Mouse (Mus musculus) cerebellum, postnatal 10 days (tissue): ENCODE results near the gene Ubxn2a.
"Not testable (repeated sequence)": the region's sequence is repeated elsewhere in the genome, so short reads cannot be mapped to it uniquely, and the experiment has no call there.

ENCODE experiments used
- DNase-seq, 2 experiments: peaks; one replicate each; pipeline ENCODE4 v3.0.0; 2021; ENCODE audit warnings: mixed read lengths in 2 of 2

Gene Ubxn2a

DNA sequence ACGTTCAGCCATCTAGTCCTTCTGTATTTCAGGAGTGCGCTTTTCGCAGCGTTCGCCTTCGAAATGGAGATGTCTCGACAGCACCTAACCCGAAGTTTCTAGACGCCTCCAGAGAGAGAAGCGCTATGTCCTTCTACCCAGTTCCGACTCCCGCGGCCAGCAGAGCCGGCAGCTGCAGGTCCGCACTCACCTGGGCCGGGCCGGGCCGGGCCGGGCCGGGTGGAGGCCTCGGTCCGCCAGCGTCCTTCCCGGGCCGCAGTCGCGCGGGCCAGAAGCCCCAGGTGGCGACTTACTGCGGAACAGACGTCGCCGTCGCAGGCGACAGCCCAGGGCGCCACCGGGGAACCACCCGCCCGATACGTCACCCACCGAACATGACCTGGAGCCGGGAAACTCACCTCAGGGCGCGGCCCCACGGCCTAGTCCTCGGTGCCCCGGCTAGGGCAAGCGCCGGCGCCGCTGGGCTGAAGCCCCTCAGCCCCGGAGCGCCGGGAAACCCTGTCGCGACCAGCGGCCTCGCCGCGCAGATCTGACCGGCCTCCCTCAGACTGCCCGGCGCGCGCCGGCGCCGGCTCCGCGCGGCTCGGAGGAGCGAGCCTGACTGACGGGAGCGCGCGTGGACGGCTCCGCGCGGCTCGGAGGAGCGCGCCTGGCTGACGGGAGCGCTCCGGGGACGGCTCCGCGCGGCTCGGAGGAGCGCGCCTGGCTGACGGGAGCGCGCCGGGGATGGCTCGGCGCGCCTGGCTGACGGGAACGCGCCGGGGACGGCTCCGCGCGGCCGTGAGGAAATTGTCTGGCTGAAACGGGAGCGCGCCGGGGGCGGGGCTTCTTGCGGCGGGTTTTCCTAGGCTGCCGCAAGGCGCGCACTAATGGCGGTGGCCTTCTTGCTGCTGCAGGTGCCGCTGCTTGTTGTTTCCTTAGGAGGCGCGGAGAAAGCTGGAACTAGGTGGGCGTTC lies at the start of gene Ubxn2a:
Ubxn2a (minus strand) TSS at position 755 of the 956 bp plus-strand sequence.
- peak; percentile 99 for DNase-seq

- peak in 1 of 2 experiments; percentile 17 for DNase-seq
Measured at GRCm38 (mm10) chr12:4953156-4953555, 45.7 kb upstream of the Ubxn2a start.

- DNase-seq, result no peak
Measured at GRCm38 (mm10) chr12:4952272-4952671, 44.8 kb upstream of the Ubxn2a start.

DNA sequence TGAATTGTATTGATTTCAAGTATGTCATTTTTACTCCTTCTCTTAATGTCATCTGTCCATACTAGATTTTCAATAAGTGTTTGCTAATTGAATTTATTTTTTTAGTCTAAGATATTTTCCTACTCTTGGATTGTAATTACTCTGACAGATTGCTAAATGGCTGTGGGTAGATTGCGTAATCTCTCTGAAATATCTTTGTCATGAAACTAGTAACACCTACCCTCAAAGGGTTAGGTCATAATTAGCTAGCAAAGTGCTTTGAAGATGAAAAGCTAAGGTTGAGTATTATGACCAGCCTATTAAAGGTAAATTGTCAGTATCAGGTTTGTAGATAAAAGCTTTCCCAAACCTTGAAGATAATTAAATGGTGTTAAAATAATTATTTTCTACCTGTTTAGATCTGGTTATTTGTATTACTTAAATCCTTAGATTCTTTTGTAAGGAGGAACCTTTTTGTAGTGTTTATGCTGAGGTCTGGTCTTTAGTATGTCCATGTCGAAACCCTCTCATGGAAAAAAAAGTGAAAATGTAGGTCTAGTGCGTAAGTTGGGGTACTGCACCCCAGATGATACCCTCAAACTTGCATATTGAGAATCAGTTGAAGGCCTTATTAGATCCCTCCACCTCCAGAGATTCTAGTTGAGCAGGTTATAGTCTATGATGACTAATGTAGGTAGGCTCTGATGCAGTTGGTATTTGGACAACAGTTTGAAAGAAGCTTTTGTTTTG lies 23.5 kb upstream of the Ubxn2a start:
- no peak for DNase-seq

GRCm38 (mm10) chr12:4928197-4928596 lies 20.7 kb upstream of the Ubxn2a start:
- DNase-seq, result no peak

DNA sequence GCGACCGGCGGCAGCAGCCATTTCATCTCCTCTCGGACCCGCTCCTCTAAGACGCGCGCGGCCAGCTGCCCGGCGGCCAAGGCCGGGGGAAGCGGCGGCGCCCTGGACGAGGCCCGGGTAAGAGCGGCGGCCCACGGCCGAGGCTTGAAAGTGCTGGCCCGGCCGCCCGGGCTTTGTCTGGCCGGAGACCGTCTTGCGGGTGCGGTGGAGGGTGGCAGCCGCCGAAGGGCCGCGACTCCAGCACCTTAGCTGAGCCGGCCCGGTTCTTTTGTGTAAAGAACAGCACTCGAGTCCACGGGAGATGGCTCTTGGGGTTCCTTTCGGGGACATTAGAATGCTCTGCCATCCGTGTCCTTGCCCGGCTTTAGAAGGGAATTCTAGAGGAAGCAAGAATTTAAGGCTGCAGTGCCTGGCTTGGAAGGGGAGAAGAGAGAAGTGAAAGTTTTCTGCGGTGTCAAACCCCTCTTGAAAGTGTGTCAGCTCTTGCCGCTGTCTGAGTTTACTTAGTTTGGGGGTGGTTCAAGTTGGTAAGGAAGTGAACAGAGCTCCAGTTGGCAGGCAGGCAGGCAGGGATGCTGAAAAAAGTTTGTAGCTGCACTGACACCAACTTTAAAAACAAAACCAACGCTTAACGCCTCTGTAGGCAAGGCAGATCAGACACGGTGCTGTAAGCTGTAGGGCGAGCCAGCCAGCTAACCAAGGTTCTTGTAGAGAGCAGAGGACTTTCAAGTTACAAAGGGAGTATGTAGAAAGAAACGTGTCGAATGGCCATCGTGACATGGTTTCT lies 10.5 kb upstream of the Ubxn2a start:
- peak; percentile 79 for DNase-seq

DNA sequence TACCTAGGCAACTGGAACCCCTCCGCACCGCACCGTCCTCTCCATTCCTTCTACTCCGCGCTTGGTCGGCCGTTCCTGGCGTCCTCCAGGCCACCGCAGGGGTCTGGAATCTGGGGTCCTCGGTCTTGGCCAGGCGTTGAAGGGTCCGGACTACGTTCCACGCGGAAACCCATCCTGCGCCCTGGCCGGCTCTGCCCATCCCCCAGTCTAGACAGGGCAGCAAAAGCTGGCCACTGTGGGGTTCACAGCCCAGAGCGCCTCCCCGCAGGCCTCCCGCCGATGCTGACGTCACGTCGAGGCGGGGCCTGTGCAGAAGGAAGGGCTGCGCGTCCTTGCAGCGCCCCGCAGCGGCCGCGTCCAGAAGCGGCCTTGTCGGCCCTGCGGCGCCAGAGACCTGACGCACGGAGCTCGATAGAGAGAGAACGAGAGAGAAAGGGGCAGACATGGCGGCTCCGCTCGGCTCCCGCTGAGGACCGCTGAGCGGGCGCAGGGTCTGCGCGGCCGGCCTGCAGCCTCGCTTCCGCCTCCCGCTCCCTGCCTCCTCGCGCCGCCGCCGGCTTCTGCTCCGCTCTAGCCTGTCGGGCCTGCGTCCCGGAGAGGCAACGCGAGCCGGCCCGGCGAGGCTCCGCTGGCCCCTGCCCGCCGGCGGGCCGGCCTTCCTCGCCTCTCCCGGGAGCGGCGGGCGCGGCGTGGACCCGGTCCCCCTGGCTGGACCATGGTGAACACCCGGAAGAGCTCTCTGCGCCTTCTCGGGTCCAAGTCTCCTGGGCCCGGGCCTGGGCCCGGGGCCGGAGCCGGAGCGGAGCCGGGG lies 9.7 kb upstream of the Ubxn2a start, which contains the start of gene Atad2b:
Atad2b (plus strand) TSS at position 360 of the 811 bp plus-strand sequence.
- peak; percentile 99 for DNase-seq

GRCm38 (mm10) chr12:4914944-4915343 lies 7.4 kb upstream of the Ubxn2a start:
- DNase-seq, result no peak

DNA sequence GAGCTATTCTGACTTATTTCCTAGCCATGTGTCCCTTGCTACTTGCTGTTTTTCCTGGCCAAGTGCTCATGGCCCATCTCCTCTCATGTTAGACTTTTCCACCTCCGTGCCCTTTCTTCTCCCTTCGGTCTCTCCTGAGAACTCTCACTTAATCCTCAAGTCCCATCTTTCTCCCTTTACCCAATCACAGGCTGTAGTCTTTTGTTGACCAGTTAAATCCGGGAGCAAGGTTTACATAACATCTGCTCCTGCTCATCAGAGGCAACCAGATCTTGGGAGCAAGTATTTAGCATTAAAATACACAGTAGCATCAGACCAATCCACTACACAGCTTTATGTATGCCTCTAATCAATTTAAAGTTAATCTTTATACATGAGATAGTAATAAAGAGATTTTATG lies 6.9 kb upstream of the Ubxn2a start:
- no peak for DNase-seq

DNA sequence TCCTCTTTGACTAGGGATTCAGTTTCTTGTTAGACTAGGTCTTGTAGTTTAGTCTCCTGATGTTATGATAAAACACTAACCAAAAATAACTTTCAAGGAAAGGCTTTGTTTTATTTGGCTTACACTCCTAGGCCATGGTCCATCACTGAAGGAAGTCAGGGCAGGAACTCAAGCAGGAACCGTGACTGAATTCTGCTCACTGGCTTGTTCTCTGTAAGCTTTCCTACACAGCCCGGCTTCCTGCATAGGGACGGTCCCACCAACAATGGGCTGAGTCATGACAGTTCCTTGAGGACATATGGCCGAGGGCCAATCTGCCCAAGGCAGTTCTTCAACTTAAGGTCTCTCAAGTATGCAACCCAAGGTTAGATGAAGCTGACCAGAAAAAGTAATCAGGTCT lies 4.2 kb upstream of the Ubxn2a start:
- DNase-seq, result no peak

GRCm38 (mm10) chr12:4910496-4910895 lies 3.0 kb upstream of the Ubxn2a start:
- not testable (repeated sequence) for DNase-seq

DNA sequence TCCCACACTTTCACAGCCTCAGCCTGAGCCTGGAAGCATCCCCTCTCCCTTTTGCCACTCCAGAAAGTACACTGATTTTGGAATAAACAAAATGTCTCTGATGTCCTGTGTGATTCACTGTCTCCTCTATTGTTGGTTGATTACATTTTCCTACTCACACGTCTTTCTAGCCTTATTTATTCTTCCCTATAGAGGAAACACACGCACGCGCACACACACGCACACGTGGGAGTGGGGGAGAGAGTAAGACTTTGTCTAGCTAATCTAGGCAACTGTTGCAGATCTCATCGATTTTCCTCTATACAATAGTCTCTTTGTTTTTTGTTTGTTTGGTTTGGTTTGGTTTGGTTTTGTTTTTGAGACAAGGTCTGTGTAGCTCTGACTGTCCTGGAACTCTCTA lies 886 bp upstream of the Ubxn2a start:
- no peak for DNase-seq

DNA sequence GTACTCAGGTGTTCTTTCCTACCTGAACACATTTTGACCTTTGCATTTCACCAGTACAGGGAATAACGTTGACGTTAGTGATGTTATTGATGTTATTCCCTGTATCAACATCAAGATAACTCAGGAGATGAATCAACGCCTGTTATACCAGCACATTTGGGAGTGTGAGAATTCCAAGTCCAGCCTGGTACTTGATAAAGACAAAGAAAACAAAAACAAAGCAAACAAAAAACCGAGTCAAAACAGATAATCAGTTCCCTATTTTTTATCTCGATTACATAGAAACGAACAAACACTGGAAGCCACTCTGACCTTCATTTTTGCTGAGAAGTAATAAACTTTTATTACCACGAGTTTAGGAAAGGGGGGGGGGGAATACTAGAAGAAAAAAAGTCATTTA lies 1.0 kb downstream of the Ubxn2a start:
- no peak for DNase-seq

DNA sequence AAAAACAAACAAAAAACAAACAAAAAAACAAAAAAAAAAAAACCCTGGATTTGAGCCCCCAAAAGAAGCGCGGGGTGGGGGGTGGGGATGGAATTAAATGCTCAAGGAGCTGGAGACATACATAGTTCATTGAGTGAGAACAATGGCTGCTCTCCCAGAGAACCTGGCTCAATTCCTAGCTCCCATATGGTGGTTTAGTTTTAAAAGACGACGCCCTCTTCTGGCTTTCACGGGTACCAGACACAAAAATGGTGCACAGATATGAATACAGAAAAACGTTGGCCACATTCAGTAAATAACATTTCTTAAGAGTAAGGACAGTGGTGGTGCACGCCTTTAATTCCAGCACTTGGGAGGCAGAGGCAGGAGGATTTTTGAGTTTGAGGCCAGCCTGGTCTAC lies 1.6 kb downstream of the Ubxn2a start:
- peak; percentile 59 to 60 for DNase-seq

DNA sequence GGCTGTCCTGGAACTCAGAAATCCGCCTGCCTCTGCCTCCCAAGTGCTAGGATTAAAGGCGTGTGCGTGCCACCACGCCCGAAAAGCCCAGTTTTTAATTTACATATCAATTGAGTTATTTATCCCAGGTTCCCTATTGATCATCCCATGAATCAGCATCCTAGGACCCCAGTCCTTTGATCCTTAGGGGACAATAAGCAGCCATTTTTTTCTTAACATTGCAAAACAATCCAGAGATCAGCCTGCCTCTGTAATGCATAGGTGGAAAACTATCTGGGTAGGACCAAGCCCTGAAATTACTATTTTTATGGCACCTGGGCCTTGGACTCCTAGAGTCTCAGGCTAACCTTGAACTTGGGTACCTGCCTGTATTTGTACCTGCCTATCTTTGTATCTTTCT lies 9.5 kb downstream of the Ubxn2a start:
- DNase-seq, result no peak

DNA sequence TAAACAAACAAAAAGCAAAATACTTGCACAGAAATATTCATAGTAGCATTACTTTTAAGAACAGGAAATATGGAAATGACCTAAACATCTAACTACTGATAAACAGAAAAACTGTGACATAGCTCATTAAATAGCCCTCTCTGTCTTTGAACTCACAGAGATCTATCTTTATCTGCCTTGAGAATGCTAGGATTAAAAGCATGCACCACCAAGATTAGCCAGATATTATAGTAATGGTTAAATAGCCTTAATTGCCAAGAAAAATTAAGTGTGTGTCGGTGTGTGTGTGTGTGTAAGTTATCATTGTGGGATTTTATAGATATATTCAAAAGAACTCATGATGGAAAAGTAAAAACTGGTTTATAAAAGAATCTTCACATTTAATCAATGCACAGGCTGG lies 17.6 kb downstream of the Ubxn2a start:
- no peak for DNase-seq

DNA sequence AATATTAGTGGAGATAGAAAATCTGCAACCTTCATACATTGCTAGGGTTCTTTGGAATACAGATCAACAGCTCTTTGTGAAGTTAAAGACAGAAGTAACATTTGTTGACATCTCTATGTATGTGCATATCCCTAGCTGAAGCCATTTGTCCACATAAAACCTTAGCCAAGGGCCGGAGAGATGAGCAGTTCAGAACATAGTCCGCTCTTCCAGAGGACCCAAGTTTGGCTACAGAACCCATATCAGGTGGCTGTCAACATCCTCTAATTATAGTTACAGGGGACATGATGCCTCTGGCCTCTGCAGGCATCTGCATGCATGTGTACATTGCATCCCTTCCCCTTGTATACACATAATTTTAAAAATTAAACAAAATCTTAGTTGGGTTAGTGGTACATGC lies 18.3 kb downstream of the Ubxn2a start:
- DNase-seq, result no peak

DNA sequence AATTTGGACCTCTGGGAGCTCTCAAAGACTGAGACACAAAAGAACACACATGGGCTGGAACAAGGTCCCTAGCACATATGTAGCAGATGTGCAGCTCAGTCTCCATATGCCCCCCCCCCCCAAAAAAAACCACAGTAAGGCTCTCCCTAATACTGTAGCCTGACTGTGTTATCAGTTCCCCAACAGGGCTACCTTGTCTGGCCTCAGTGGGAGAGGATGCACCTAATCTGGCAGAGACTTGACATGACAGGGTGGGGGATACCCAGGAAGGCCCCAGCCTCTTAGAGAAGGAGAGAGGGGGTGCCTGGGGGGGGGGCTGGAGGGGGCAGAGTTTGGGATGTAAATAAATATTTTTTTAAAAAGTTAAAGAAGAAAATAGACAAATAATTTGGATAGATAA lies 18.8 kb downstream of the Ubxn2a start:
- DNase-seq, result no peak

DNA sequence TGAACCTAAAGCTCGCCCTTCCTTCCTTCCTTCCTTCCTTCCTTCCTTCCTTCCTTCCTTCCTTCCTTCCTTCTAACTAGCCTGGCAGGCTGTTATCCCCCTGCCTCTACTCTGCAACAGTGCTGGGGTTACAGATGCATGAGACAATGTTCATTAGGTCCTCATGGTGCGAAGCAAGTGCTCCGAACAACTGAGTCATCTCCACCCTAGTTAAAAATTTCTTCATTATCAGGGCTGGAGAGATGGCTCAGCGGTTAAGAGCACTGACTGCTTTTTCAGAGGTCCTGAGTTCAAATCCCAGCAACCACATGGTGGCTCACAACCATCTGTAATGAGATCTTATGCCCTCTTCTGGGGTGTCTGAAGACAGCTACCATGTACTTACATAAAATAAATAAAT lies 20.9 kb downstream of the Ubxn2a start:
- not testable (repeated sequence) for DNase-seq

- no peak for DNase-seq
Measured at GRCm38 (mm10) chr12:4885062-4885461, 22.4 kb downstream of the Ubxn2a start.

- DNase-seq, result no peak
Measured at GRCm38 (mm10) chr12:4882086-4882485, 25.4 kb downstream of the Ubxn2a start.

DNA sequence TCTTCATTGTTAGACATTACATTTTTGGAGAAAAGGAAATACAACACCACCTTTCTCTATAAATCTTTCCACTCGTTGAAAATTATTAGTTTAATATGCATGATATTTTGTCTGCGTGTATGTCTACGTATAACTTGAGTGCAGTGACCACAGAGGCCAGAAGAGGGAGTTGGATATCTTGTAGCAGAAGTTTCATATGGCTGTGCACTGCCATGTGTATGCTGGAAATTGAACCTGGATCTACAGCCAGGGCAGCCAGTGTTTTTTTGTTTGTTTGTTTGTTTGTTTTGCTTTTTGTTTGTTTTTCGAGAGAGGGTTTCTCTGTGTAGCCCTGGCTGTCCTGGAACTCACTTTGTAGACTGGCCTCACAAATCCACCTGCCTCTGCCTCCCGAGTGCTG lies 28.5 kb downstream of the Ubxn2a start:
- no peak for DNase-seq
